ENCODE assay signal across 12 mouse cellular contexts in genomic region chr2:146302094-146302699, GRCm38 (mm10).
DNase-seq lines count a peak whose midpoint lies in the region; ATAC-seq and TF ChIP-seq lines count a peak whose summit lies in the region.
"Had no signal": no experiment of that assay in that cellular context is flagged by ENCODE, and none has a peak within 500 bp of the region (broad histone marks: within the 10 kb centered on the region; RNA-seq: fewer than 3 reads in every experiment).

No protein-coding gene starts in this region.

- no peaks in the 10 kb centered on the region for H3K9me3 ChIP-seq in forebrain, embryonic 11.5 days (ENCODE audit: control insufficient read depth, low read length)
- H3K9me3 ChIP-seq in hindbrain, postnatal 0 days (ENCODE audit: low read length): no peaks in the 10 kb centered on the region
- H3K9me3 ChIP-seq: heart, embryonic 13.5 days; intestine, embryonic 15.5 days; limb, embryonic 12.5 days had no signal

- H3K9ac ChIP-seq in forebrain, embryonic 11.5 days (ENCODE audit: low read length): no peak overlapping the region
- no peak overlapping the region for H3K9ac ChIP-seq in hindbrain, postnatal 0 days (replicated peaks; ENCODE audit: low read length)
- H3K9ac ChIP-seq: heart, embryonic 13.5 days; intestine, embryonic 15.5 days; limb, embryonic 12.5 days had no signal

- peak; percentile 88 for ATAC-seq in forebrain, embryonic 11.5 days (replicated peaks; ENCODE audit: low FRiP score)
- ATAC-seq in hindbrain, postnatal 0 days: peak; percentile 69
- ATAC-seq: intestine, embryonic 15.5 days had no signal

- WGBS in forebrain, embryonic 11.5 days: 8% methylated on average over 9 of the region's 9 CpGs
- WGBS in hindbrain, postnatal 0 days: 19% methylated on average over 9 of the region's 9 CpGs

- H3K27ac ChIP-seq in forebrain, embryonic 11.5 days (ENCODE audit: low read depth, low read length): peak overlapping the region; percentile 79
- H3K27ac ChIP-seq in hindbrain, postnatal 0 days: no peak overlapping the region
- H3K27ac ChIP-seq: heart, embryonic 13.5 days; intestine, embryonic 15.5 days; limb, embryonic 12.5 days had no signal

- no peak overlapping the region for H3K4me3 ChIP-seq in forebrain, embryonic 11.5 days (ENCODE audit: low read depth, low read length)
- H3K4me3 ChIP-seq in hindbrain, postnatal 0 days (ENCODE audit: low read length): no peak overlapping the region
- H3K4me3 ChIP-seq: heart, embryonic 13.5 days; intestine, embryonic 15.5 days; limb, embryonic 12.5 days; myocyte had no signal

- H3K4me2 ChIP-seq in forebrain, embryonic 11.5 days (ENCODE audit: low read depth, low read length, severe bottlenecking): 0 out of 2 replicates have a peak overlapping the region, but pooled peaks have one; percentile 0
- H3K4me2 ChIP-seq in hindbrain, postnatal 0 days (ENCODE audit: low read depth, low read length): no peak overlapping the region
- H3K4me2 ChIP-seq: heart, embryonic 13.5 days; intestine, embryonic 15.5 days; limb, embryonic 12.5 days had no signal

- no peaks in the 10 kb centered on the region for H3K27me3 ChIP-seq in forebrain, embryonic 11.5 days (ENCODE audit: control insufficient read depth, insufficient read depth, low read length)
- no peaks in the 10 kb centered on the region for H3K27me3 ChIP-seq in hindbrain, postnatal 0 days (ENCODE audit: insufficient read depth, low read length)
- H3K27me3 ChIP-seq: heart, embryonic 13.5 days; intestine, embryonic 15.5 days; limb, embryonic 12.5 days had no signal

- H3K4me1 ChIP-seq in forebrain, embryonic 11.5 days (replicated peaks; ENCODE audit: control insufficient read depth, insufficient read depth, low read length): peaks cover 15% of the 10 kb centered on the region; the same call in 1 of the 2 replicates
- H3K4me1 ChIP-seq in hindbrain, postnatal 0 days (ENCODE audit: insufficient read depth, low read length): no peaks in the 10 kb centered on the region
- H3K4me1 ChIP-seq: heart, embryonic 13.5 days had no signal

- no peaks in the 10 kb centered on the region for H3K36me3 ChIP-seq in forebrain, embryonic 11.5 days (ENCODE audit: control insufficient read depth, insufficient read depth, low read length)
- H3K36me3 ChIP-seq in hindbrain, postnatal 0 days (ENCODE audit: insufficient read depth, low read length): no peaks in the 10 kb centered on the region
- H3K36me3 ChIP-seq: intestine, embryonic 15.5 days; limb, embryonic 12.5 days had no signal

- DNase-seq in ZHBTc4 (ENCODE audit: low read depth, low spot score): peak; percentile 93
- peak; percentile 73 for DNase-seq in forebrain, embryonic 11.5 days (ENCODE audit: low spot score)
- peak; percentile 54 for DNase-seq in hindbrain, postnatal 0 days (ENCODE audit: low spot score)
- DNase-seq in retina, embryonic 14.5 days (ENCODE audit: low spot score): peak; percentile 79
- DNase-seq in layer of hippocampus, postnatal 25 days (ENCODE audit: extremely low spot score in 1 of 2, low spot score in 1 of 2): no peak
- DNase-seq in thymus, postnatal 10 days (ENCODE audit: low spot score in 2 of 2): no peak
- no peak for DNase-seq in ovary, postnatal 10 days (ENCODE audit: low spot score)
- DNase-seq: right cerebral cortex, postnatal 4 days had no signal

- no peak for TF ChIP-seq CTCF in hindbrain, postnatal 0 days (IDR thresholded peaks at IDR 0.05; ENCODE audit: low read depth)

Comparison
In these comparisons a context has a peak if more than half of its experiments do, and no peak if none do; other contexts are left out.
1. DNase-seq: peak in ZHBTc4 (single experiment), forebrain, embryonic 11.5 days (single experiment), hindbrain, postnatal 0 days (single experiment) and retina, embryonic 14.5 days (single experiment); none in layer of hippocampus, postnatal 25 days (0 of 2), thymus, postnatal 10 days (0 of 2) and ovary, postnatal 10 days (single experiment).